Mouse (Mus musculus) mouse trophoblast stem cell (cell line): Measurements from ENCODE around the gene Abcg5.

Source experiments
- in situ Hi-C, 2 experiments: fragments of 300-500 bp; cut with MseI, MboI; formaldehyde crosslinking; loops; 2 replicates in 1 of 2; 3 replicates in 1 of 2; pipeline ENCODE4 v1.15.1; 2025

Gene Abcg5

GRCm38 (mm10) chr17:84611500-84611899, 71.3 kb downstream of the Abcg5 start:
- in situ Hi-C loops: no loop called here

- in situ Hi-C loops: no loop called here
These were observed 74.2 kb downstream of the Abcg5 start for GRCm38 (mm10) chr17:84608606-84609005.
